14 mouse cellular contexts compared by ENCODE assay signal in the genomic region with DNA sequence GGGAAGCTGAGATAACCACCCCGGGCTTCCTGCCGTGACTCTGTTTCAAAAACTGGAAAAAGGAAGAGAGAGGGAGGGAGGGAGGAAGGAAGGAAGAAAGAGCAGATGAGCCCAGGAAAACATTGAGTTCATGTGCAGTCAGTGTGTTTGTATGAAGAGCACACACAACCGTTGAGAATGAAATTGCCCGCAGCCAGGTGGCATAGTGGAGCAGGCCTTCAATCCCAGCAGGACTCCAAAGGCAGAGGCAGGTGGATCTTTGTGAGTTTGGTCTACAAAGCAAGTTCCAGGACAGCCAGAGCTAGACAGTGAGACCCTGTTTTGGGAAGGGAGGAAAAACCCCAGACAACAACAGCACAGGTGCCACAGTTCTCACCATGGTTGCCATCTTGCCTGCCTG. TPM values are rescaled to one million over a fixed set of nuclear protein-coding genes. Genes with fewer than 3 reads are reported as not detected.
"Had no signal": no experiment of that assay in that cellular context is flagged by ENCODE, and none has a peak within 500 bp of the region (broad histone marks: within the 10 kb centered on the region; RNA-seq: fewer than 3 reads in every experiment).

No protein-coding gene starts in this region.

- H3K9ac ChIP-seq: limb, embryonic 13.5 days; liver, embryonic 14.5 days; lung, embryonic 15.5 days; midbrain, embryonic 13.5 days; neural tube, embryonic 12.5 days had no signal

- H3K4me1 ChIP-seq: lung, embryonic 15.5 days had no signal

- H3K4me2 ChIP-seq: limb, embryonic 13.5 days; lung, embryonic 15.5 days; midbrain, embryonic 13.5 days; neural tube, embryonic 12.5 days had no signal

- H3K4me3 ChIP-seq: limb, embryonic 13.5 days; lung, embryonic 15.5 days; midbrain, embryonic 13.5 days; neural tube, embryonic 12.5 days had no signal

- H3K27ac ChIP-seq: limb, embryonic 13.5 days; liver, embryonic 14.5 days; lung, embryonic 15.5 days; midbrain, embryonic 13.5 days; neural tube, embryonic 12.5 days had no signal

- H3K9me3 ChIP-seq: limb, embryonic 13.5 days; lung, embryonic 15.5 days; midbrain, embryonic 13.5 days; neural tube, embryonic 12.5 days had no signal

- DNase-seq: kidney, adult 11 months; kidney, adult 9 months; kidney, postnatal 10 days; layer of hippocampus, postnatal 36 days; lung, postnatal 36 days; thymus, adult 18-20 months; thymus, postnatal 14 days had no signal

- ATAC-seq: midbrain, embryonic 13.5 days had no signal

- H3K27me3 ChIP-seq: limb, embryonic 13.5 days; lung, embryonic 15.5 days; neural tube, embryonic 12.5 days had no signal

RNA-seq across cellular contexts. Expression of gene Gm6583, which starts 11.5 kb away (rescaled TPM):
- polyA plus RNA-seq: large intestine, adult 2 months; liver, adult 2 months had no signal

RNA-seq across cellular contexts. Expression of gene Asphd2, which starts 27.3 kb away (rescaled TPM):
- polyA plus RNA-seq: liver, adult 2 months had no signal
